Mouse (Mus musculus): ENCODE data around the gene Casr. TPM values are rescaled to one million over a fixed set of nuclear protein-coding genes. Genes with fewer than 3 reads are reported as not detected.

Gene Casr
- polyA plus RNA-seq, 1 experiment: not detected

DNA sequence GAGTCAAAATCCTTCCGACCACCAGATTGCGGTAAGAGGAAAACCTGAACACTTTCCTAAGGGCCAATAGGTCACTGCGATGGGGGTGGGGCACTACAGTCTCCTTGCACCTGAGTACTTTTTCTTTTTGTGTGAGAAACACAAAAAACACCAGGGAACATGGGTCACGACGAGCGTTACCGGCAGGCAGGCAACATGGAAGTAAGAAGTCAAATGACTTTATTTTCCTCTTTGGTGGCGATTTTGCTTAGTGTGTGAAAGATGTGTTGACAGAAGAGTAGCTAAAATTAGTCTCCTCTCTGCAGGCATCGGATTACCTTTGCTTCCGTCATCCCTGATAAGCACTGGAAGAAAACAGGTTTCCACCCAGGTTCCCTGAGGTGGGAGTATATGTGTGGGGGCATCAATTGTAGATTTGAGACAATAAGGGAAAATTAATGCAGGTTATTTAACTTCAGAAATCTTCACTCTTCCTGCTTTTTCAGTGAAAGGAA is 6.2 kb downstream of the Casr start:
- WGBS: 83% methylated on average over 10 of the region's 10 CpGs
- TF ChIP-seq POLR2A (IDR thresholded peaks at IDR 0.05; ENCODE audit: insufficient read depth, low read depth, low read length) (no peak), CTCF (IDR thresholded peaks at IDR 0.05; ENCODE audit: insufficient read depth, low read depth, low read length) (no peak)
- Histone ChIP-seq H3K4me1 (ENCODE audit: control insufficient read depth, insufficient read depth, low read length) (no peaks in the 10 kb centered on the region), H3K4me3 (ENCODE audit: insufficient read depth, low read depth, low read length) (no peak overlapping the region), H3K27ac (ENCODE audit: insufficient read depth, low read depth, low read length) (no peak overlapping the region)

DNA sequence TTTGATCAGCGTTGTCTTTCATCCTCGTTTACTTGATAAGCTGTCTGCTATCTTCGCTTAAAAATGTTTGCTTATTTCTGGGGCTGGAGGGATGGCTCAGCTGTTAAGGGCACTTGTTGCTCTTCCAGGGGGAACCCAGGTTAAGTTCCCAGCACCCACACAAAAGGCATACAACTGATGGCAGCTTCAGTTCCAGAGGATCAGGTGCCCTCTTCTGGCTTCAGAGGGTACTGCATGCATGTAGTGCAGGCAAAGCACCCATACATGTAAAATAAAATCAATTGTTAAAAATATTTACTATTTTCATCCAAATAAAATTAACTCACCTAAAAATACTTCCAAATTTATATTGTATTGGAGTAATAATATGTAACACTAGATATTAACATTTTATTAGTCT is 8.3 kb downstream of the Casr start:
- WGBS: 96% methylated on average over 3 of the region's 3 CpGs
- no peak for TF ChIP-seq CTCF (IDR thresholded peaks at IDR 0.05; ENCODE audit: insufficient read depth, low read depth, low read length)
- H3K4me3 ChIP-seq (ENCODE audit: insufficient read depth, low read depth, low read length): no peak overlapping the region
- no peak overlapping the region for H3K27ac ChIP-seq (ENCODE audit: insufficient read depth, low read depth, low read length)
- H3K4me1 ChIP-seq (ENCODE audit: control insufficient read depth, insufficient read depth, low read length): no peaks in the 10 kb centered on the region

DNA sequence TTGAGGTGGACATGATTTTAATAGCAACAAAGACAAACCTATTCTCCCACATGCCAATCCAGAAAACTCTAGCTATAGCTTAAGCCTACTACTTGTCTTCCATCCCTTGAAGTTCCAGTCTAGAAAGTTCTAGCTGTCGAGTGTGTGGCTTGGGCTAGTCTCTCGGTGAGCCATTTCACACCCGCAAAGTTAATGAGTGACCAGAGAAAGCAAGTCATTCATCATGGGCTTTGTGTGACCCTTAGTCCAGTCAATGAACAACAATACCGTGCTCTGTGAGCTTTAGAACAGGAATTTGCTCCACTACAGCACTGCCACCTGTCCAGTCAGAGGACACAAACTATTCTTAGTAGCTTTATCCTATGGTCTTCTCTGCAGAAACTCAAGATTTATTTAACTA is 16.6 kb downstream of the Casr start:
- Histone ChIP-seq H3K4me3 (ENCODE audit: insufficient read depth, low read depth, low read length) (no peak overlapping the region), H3K27ac (ENCODE audit: insufficient read depth, low read depth, low read length) (no peak overlapping the region), H3K4me1 (ENCODE audit: control insufficient read depth, insufficient read depth, low read length) (no peaks in the 10 kb centered on the region)
- no peak for TF ChIP-seq POLR2A (IDR thresholded peaks at IDR 0.05; ENCODE audit: insufficient read depth, low read depth, low read length)
- TF ChIP-seq CTCF (IDR thresholded peaks at IDR 0.05; ENCODE audit: insufficient read depth, low read depth, low read length): no peak
- 67% methylated on average over 4 of the region's 4 CpGs for WGBS

DNA sequence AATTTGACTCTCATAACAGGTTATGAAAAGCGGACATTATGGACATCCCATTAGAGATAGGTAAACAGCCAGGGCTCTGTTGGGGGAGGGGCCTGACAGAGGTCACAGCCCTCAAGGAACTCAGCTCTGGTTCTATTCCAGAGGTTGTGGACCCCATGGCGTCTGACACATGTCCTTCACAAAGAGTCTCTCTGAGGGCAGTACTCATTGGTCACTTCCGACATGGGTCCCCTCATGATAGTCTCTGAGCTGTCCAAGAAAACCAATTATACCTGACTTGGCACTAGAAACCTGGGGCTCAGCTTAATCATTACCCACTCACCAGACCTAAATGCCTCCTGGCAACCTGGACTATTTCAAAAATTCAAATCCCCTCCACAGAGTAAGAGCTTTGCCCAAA is 18.9 kb downstream of the Casr start:
- H3K4me1 ChIP-seq (ENCODE audit: control insufficient read depth, insufficient read depth, low read length): no peaks in the 10 kb centered on the region
- 97% methylated on average over 3 of the region's 3 CpGs for WGBS
- no peak overlapping the region for H3K27ac ChIP-seq (ENCODE audit: insufficient read depth, low read depth, low read length)
- H3K4me3 ChIP-seq (ENCODE audit: insufficient read depth, low read depth, low read length): no peak overlapping the region
- TF ChIP-seq POLR2A (IDR thresholded peaks at IDR 0.05; ENCODE audit: insufficient read depth, low read depth, low read length): no peak

DNA sequence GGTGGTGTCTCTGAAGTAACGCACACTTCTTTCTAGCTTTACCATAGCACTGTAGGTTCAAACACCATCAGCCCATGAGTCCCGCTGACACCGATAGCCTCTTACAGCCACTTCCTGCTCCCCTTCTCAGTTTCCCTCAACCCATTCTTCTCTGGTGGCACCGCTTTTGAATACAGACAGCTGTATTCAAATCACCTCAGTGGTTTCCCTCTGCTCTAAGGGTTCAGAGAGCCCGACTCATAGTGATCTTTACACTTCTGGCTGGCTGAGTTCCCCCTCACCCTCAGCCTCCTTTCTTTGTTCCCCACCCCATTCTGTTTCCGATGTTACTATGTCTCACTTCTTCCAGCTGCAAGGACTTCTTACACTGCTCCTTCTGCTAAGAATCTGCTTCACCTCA is 21.1 kb downstream of the Casr start:
- WGBS: 34% methylated on average over 6 of the region's 6 CpGs
- TF ChIP-seq CTCF (IDR thresholded peaks at IDR 0.05; ENCODE audit: insufficient read depth, low read depth, low read length) (no peak), POLR2A (IDR thresholded peaks at IDR 0.05; ENCODE audit: insufficient read depth, low read depth, low read length) (no peak)
- Histone ChIP-seq H3K27ac (ENCODE audit: insufficient read depth, low read depth, low read length) (no peak overlapping the region), H3K4me3 (ENCODE audit: insufficient read depth, low read depth, low read length) (no peak overlapping the region), H3K4me1 (ENCODE audit: control insufficient read depth, insufficient read depth, low read length) (peaks cover 5% of the 10 kb centered on the region; the same call in 1 of the 2 replicates)

DNA sequence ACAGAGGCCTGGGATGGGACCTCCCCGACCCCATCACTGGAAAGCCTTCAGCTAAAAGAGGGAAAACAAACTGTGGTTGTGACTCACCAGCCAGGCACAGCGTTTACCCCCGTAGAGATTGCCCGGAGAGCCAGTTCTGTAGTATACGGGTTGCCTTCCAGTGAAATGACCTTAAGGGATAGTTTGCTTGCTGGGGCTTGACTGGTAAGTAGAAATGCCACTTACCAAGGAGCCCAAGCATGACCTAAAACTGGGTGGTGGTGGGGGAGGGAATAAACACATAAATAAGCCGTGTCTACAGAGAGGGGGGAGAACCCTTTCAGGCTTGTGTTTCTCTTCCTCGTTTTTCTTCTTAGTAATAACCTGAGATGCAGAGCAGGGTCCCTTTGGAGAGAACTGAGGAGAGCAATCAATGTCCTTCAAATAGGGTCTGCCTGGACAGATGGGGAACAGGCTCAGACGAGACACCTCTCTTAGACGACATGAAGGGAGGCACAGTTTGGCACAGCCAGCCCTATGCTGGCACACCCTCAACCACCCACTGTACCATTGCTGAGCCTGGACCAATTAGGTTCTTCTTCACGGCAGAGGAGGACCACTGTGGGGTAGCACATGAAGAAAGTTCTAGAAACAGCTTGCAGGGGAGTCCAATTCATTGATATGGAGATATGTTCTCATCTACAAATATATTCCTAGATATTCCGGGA is 28.8 kb downstream of the Casr start:
- Histone ChIP-seq H3K27ac (ENCODE audit: insufficient read depth, low read depth, low read length) (no peak overlapping the region), H3K4me1 (ENCODE audit: control insufficient read depth, insufficient read depth, low read length) (peaks cover 7% of the 10 kb centered on the region; the same call in 1 of the 2 replicates), H3K4me3 (ENCODE audit: insufficient read depth, low read depth, low read length) (no peak overlapping the region)
- 67% methylated on average over 11 of the region's 11 CpGs for WGBS
- TF ChIP-seq CTCF (IDR thresholded peaks at IDR 0.05; ENCODE audit: insufficient read depth, low read depth, low read length) (no peak), POLR2A (IDR thresholded peaks at IDR 0.05; ENCODE audit: insufficient read depth, low read depth, low read length) (no peak)

DNA sequence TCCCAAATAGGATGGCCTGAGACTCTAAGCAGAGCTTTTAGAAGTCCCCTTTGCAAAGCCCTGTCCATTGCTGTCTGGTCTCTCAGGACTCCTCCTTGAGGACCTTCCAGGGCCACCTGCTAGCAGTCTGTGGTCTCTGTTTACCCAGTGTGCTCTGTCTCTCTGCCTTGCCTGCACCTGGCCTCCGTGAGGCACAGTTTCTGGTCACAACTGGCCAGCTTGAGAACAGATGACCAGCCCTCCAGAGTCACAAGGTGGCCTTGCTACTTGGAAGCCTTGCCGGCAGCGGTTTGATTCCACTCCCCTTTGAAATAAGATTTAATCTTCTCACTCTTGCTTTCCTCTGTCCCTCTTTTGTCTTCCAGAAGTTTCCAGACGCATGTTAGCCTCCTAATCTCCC is 29.9 kb downstream of the Casr start:
- no peak for TF ChIP-seq POLR2A (IDR thresholded peaks at IDR 0.05; ENCODE audit: insufficient read depth, low read depth, low read length)
- TF ChIP-seq CTCF (IDR thresholded peaks at IDR 0.05; ENCODE audit: insufficient read depth, low read depth, low read length): no peak
- H3K27ac ChIP-seq (ENCODE audit: insufficient read depth, low read depth, low read length): no peak overlapping the region
- no peak overlapping the region for H3K4me3 ChIP-seq (ENCODE audit: insufficient read depth, low read depth, low read length)
- H3K4me1 ChIP-seq (ENCODE audit: control insufficient read depth, insufficient read depth, low read length): peaks cover 7% of the 10 kb centered on the region; the same call in 1 of the 2 replicates
- 79% methylated on average over 4 of the region's 4 CpGs for WGBS

DNA sequence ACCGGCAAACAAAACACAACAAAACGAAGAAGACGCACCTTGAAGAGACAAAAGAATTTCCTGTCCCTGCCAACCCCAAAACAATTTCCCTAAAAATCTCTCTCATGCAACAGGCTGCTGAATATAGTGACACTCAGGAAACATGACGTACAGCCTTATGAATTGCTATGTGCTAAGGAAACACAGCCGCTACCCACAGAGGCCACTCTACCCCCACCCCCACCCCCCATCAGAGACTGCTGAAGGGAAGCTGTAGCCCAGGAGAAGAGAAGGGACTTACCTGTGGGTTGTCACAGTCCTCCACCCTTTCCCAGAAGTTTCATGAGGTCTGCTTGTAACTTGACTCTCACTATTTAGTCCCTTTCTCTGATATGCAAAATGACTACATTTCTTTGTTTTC is 30.3 kb downstream of the Casr start:
- peaks cover 7% of the 10 kb centered on the region; the same call in 1 of the 2 replicates for H3K4me1 ChIP-seq (ENCODE audit: control insufficient read depth, insufficient read depth, low read length)
- TF ChIP-seq CTCF (IDR thresholded peaks at IDR 0.05; ENCODE audit: insufficient read depth, low read depth, low read length) (no peak), POLR2A (IDR thresholded peaks at IDR 0.05; ENCODE audit: insufficient read depth, low read depth, low read length) (no peak)
- no peak overlapping the region for H3K4me3 ChIP-seq (ENCODE audit: insufficient read depth, low read depth, low read length)
- WGBS: 86% methylated on average over 5 of the region's 5 CpGs
- H3K27ac ChIP-seq (ENCODE audit: insufficient read depth, low read depth, low read length): no peak overlapping the region

DNA sequence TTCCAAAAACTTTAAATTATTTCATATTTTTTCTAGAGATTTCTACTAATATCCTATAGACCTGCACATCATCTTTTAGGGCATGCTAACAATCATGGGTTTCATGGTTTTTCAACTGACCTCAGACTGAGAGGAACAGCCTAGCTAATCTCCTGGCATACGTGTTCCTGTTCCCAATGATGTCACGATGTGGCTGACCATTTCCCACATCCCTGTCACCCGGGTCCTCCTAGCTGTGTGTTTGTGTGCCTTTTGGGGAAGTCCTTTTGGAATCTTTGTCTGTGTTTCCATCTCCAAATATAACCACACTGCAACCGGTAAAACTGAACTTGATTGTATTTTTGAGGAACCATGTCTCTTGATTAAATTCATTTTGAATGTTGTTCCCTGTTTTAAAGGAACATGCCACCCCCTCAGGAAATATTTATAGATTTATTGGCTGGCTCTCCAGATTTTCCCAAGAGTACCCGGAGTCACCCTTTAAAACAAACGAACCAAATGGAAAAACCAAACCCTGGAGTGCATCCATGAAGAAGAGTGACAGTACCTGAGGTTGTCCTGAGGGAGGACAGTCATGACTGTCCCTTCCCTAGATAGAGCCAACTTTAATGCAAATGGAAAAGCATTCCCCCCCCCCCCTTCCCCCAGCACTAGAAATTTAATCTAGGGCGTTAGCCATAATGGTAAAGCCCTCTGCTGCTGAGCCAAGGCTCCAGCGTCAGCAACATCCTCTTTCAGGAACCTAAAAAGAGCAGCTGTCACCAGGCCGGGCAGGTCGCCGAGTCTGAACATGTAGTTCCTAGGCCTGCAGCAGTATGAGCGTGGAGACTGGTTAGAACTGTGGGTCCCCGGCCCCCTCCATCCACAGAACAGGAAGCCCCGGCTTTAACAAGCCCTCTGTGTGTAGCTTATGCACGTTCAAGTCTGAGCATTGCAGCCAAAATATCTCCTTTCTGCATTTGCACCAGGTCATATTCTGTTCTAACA is 31.1 kb downstream of the Casr start:
- Histone ChIP-seq H3K27ac (ENCODE audit: insufficient read depth, low read depth, low read length) (no peak overlapping the region), H3K4me1 (ENCODE audit: control insufficient read depth, insufficient read depth, low read length) (peaks cover 2% of the 10 kb centered on the region; the same call in 1 of the 2 replicates), H3K4me3 (ENCODE audit: insufficient read depth, low read depth, low read length) (no peak overlapping the region)
- TF ChIP-seq CTCF (IDR thresholded peaks at IDR 0.05; ENCODE audit: insufficient read depth, low read depth, low read length) (no peak), POLR2A (IDR thresholded peaks at IDR 0.05; ENCODE audit: insufficient read depth, low read depth, low read length) (no peak)
- WGBS: 69% methylated on average over 15 of the region's 15 CpGs

Measured in olfactory bulb, adult 2 months (tissue).